Mouse (Mus musculus) mesoderm, embryonic 11.5 days (tissue): ENCODE results near the gene Zdhhc17.

Source experiments
- DNase-seq: peaks from one replicate; pipeline ENCODE4 v3.0.0-alpha.2; 2012; ENCODE audit warnings: low read depth, low spot score

Gene Zdhhc17

DNA sequence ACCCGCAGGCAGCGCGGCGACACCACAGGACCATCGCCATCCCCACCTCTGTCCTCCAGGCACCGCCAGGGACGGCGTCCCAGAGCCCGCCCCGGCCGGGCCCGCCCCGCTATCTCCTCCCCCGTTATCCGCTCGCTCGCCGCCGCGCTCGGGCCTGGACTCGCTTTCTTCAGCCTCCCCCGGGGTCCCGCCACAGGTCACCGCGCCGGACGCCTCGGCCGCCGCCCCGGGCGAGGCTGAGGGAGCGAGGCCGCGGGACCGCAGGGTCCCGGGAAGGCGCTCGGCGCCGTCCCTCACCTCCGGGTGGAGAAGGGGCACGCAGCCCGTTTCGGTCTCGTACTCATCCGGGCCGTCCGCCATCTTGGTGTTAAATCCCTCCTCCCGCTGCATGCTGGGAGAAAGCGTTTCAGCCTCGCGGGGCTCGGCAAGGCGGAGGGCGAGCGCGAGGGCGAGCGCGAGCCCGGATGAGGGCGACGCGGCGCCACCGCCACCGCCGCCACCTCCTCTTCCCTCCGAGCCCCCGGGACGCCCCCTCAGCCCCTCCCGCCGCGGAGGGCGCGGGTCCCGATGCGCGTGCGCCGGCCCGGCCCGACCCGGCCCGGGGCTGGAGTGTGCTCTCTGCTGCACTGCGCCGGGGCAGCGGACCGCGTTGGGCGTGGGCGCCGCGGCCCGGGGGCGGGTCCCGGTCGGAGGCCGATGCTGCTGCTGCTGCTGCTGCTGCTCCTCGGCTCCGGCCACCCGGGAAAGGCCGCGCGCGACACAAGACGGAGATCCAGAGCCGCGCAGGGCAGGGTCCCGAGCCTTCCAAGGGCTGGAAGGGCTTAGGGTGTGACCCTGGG is at the start of gene Zdhhc17:
TSS of gene Zdhhc17 (minus strand) at position 500 of the 839 bp plus-strand sequence.
- peak; percentile 93 for DNase-seq

DNA sequence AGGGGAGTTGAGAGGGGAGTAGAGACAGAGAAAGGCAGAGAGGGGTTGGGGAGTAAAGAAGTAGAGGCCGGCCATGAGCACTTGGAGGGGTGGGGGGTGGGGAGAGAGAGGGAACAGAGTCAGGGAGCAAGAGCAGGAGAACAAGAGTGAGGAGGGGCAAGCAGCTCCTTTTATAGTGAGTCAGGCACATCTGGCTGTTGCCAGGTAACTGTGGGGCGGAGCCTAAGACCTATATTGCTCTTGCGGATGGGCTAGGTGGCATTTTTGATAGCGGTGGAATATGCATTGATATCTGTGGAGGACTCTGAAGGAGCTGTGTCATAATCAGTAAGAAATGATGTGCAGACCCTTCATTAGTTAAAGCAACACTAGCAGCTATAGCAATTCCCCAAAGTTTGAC is 45.8 kb upstream of the Zdhhc17 start:
- no peak for DNase-seq

DNA sequence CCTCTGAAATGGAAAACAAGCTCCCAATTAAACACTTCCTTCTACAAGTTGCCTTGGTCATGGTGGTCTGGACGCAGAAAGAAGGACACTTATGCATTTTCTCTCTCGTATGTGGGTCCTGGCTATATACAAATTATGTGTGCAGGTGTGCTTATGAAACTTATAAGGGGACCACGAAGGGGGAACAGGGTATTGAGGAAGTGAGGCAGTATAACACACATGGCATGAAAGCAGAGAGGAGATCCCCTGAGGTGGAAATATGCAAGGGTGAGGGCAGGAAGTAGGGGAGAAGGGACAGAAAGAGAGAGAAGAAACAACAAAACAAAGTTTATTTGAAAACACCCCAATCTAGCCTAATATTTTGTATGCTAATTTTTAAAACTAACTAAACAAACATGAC is 41.7 kb upstream of the Zdhhc17 start:
- DNase-seq = no peak

DNA sequence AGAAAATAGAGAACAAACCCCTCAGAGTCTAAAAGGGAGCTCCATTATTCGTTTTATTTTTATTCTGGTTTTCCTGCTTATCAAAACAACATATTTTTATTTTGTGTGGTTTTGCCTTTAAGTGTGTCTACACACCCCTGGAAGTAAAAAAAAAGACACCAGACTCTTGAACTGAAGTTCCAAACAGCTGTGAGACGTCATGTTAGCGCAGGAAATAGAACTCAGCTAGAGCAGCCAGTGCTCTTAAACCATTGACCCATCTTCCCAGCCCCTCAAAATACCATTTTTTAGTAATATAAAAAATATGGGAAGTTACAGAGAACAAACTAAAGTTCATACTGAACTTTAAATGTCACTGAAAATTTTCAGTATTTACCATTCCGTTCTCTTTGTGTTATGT is 40.6 kb upstream of the Zdhhc17 start:
- no peak for DNase-seq

DNA sequence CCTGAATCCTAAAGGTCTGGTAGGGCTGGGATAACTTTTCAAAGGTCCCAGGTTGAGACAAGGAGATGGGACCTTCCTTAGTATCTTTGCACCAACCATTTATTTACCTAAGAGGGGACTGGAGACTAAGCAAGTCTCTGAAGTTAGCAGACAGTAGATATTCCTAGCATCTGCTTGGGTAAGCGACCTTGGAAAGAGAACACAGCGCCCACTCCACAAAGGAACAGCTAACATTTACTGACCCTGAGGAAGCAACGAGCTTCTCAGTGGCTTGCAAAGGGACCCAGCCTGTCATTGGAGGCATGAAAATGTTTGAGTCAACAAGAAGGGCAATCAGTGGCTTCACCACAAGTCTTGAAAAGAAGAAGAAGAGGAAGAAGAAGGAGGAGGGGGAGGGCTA is 40.1 kb upstream of the Zdhhc17 start:
- DNase-seq = no peak

DNA sequence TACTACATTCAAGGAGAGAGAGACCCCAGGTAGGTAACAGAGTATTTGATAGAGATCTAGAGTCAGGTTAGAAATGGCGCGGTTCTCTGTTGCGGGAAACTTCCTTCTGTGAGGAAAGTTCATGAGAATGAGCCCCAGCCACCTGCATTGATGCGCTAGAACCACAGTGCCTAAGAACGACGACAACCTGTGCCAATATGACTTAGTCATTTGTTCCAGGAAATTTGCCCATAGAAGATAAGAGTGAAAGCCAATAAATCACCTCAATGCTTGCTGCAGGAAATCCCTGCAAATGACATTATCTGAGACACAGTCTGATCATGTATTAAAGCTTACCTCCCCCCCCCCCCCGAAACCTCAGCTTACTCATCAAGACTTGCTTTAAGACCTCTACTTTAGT is 38.0 kb upstream of the Zdhhc17 start:
- no peak for DNase-seq

DNA sequence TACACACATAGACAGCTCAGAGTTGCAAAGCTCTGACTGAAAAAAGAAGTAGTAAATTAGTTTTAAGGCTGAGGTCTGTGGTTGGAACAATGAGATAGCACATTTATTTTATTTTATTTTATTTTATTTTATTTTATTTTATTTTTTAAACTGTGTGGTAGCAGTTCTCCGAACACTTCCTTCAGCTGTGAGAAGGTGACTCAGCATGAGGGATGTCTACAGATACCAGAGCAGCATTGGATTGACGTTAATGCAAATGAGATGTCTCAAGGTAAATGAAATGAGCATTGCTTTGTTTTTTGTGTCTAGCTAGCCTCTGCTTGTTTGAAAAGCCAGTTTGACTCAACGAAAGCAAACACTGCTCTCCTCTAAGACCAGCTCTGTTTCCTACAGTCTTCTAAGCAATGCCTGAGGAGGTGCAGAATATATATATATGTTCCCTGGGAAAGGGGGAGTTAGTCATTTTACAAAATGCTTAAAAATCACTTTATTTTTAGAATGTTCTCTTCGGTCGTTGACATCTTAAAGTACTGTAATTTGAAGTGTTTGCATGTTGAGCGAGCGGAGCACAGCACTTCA is 30.2 kb upstream of the Zdhhc17 start:
- DNase-seq = no peak

DNA sequence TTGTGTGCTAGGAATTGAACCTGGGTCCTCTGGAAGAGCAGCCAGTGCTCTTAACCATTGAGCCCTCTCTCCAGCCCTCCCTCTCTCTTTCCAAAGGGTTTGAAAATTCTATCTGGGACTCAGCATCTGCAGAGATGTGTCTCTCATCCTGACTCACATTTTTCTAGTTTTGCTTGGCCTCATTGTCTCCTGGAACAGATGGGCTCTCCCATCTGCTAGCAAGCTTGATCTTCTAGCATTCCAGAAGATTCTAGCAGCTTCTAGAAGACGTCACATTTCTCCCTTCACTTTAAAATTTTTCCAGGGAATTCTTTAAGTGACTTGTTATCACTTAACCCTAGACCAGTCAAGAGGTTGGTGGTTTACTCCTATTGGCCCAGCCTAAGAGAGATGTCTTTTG is 26.9 kb upstream of the Zdhhc17 start:
- DNase-seq = no peak

DNA sequence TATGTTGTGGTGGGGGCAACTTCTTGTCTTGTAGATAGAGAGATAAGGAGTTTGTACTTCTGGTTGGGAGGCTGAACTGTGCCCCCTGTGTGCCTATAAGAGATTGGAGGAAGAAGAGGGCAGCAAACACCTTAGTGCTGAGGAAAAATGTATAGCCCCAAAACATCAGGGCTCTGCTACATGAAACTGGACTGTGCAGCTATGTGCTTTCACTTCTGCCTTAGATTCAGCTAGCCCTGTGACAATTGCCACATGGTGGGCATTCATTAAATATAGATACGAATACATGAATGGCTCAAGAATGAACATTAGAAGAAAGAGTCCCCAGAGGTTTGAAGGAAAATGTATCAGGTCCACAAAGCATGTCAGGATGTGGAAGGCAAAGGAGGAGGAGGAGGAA is 25.2 kb upstream of the Zdhhc17 start:
- DNase-seq = no peak

DNA sequence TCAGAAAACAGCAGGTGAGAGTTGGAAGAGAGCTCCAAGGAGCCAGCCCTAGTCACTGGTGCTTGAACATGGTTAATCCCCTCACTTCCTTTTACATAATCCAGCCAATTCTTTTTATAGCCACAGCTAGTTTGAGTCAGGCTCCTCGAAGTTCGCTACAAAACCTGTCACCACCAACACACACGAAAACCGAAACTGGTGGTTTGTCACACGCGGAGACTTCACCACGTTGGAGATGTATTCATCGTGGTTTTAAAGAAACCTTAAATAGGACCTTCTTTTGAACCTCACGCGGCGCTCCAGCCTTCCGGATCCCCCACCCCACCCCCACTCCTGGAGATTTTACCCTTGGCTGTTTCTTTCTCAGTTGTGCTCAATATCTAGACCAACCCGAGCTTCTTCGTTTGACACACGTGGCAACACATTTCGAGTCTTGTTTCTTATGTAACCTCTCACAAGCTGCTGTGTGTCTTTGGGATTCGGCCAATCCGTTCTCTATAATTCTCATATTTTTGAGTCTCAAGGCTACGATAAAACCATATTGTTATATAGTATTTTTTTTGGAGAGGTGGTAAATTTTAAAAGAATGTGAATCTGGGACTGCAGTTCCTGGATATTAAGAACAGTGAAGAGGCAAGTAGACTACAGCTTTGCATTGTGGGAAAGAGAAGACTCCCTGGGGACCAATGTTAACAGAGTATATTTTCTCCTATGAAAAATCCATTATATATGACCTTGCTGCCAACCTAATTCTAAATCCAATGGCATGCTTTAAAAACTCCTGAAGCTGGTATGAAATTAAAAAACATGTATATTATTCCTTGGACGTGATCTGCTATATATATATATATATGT is 21.8 kb upstream of the Zdhhc17 start:
- DNase-seq = no peak

DNA sequence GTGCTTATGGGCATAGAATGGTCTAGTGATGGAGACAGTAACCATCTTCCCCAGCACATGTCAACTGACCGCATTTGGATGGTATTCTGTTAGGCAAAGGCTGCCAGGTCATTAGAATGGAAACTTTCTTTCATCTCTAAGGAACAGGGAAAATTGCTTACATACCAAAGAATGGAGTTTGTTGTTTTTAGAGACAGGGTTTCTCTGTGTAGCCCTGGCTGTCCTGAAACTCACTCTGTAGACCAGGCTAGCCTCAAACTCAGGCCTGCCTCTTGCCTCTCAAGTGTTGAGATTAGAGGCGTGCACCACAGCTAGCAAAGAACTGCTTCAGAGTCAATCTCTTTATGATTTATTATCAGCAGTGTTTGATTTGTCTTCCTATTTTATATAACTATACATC is 20.9 kb upstream of the Zdhhc17 start:
- DNase-seq = no peak

DNA sequence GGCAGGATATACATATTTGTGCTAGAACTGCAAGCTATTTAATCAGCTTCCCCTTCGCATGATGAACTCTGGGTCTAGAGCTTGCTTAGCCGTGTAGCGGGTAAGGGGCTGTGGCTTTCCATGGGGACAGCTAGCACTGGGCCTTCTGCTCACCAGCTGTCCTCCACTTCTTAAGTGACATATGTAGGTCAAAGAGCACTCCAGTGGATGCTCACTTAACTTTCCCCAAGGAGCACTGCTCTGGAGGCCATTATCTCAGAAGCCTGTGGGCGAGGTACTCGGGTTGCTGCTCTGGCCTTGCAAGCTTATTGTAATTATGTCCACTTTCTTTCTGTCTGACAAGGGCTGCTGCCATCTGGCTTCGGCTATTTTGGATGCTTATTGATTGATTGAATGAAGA is 16.2 kb upstream of the Zdhhc17 start:
- DNase-seq = peak; percentile 17

DNA sequence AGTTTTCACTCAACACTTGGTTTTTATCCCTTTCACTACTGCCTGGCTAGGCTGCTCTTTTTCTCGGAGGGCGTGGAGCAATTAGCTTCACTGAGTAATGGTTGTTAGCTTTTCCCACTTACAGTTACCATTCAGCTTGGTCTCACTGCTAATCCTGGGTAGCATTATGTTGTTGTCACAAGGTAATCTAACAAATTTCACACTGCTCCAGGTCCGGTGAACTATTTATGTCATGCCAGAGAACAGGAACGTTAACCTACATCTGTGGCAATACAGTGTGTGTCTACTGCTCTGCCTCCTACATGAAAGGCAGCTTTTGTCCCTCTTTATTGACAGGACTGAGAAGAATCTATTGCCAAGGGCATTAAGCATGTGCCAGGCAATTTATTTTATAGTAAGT is 14.8 kb upstream of the Zdhhc17 start:
- no peak for DNase-seq

DNA sequence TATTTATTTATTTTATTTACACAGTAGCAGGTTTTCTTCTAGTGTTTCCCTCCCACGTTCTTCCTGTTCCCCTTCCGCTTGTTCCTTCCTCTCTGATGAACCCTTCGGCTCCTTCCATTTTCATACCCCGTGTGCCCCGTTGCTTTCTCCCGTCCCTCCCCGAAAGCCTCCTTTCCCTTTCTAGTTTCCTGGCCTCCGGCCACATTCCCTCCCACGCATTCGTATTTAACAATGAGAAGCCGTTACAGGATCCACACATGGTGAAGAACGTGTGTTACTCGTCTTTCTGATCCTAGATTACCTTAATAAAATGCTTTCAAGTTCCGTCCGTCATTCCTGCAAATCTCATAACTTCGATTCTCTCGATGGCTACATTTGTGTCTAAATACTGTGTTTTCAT is 4.5 kb upstream of the Zdhhc17 start:
- DNase-seq = no peak

DNA sequence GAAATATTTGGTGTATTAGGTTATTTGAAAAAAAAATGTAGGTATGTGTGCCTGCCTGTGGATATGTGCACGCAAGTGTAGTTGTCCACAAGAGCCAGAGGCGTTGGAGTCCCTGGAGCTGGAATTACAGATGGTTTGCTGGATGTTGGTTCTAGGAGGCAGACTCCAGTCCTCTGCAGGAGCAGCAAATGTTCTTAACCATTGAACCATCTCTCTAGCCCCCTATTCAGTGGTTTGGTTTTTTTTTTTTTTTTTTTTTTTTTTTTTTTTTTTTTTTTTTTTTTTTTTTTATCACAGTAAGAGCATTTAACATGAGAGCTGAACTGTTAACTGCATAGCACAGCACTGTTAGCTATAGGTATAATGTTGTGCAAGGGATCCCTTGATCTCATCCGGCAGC is 3.3 kb upstream of the Zdhhc17 start:
- DNase-seq = no peak

DNA sequence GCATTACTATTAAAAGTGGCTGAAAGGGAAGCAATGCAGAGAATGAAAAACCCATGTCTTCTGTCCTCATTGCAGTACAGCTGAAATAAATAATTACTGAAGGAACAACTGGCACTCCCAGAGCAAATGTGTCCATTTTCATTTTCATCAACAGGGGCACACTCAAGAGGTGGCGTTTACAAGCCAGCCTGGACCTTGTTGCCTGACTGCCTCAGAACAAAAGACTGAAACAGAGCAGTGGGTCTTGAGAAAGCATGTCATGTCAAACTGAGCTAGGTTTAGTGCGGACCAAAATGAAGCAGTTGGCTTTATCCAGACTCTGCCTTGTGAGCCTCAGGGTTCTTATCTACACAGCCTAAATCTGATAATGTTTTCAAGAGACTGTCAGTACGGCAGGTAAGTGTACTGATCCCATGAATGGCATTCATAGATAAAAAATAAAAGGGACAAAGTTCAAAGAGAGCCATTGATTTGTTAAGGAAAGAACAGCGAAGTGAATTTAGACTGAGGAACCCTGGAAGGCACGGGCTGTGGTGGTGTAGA is 2.6 kb upstream of the Zdhhc17 start:
- DNase-seq = no peak

DNA sequence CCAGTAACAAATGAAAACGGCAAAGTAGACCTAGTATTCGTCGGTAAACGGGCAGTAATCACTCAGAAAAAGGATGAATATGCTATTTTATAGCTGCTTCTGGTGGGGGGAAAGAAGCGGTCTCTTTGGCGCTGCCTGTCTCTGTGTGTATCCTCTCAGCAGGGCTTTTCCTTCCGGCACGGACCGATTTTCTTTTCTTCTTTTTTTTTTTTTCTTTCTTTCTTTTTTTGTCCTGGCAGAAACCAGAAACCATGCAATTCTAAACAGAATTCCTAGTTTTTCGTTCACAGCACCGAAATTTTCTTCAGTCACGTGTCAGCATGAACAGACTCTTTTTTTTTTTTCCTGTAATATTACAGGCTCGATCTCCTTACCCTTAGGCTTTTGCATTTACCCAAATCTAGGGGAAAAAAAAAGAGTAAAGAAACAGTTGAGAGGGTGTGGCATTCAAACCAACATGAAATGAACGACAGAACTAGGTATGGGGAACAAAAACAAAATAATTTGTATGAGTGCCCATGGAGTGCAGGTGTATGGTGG is 1.4 kb upstream of the Zdhhc17 start:
- DNase-seq = no peak

DNA sequence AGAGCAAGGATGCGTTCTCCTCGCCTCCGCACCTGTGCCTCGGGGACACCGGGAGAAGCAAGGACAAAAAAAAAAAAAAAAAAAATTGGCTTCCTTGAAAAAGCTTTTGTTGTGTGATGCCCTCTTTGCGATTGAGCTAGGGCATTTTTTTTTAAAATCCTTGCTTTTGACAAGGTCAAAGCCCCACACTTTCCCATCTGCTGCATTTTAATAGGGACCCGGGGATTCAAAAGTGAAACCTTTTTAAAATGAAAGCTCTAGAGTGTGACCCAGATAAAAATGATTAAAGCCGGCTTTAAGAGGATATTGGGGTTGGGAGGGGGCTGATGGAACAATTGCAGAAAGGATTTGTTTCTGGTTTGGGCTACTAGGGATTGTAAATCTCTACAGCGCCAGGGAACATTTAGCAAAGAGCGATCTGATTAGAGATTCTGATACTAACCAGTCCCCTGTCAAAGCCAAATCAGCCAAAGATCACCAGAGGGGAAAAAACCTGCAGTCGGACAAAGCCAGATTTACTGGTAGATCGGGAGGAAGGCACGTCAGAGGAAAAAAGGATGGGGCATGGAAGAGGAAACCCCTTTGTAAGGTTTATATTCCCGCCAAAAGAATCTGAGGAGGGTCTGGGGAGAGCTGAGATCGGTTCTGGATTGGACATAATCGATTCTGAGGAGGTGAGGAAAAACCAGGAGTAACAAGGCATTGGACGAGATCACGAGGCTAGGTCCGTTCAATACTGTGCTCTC is 713 bp upstream of the Zdhhc17 start:
- DNase-seq = peak; percentile 78

DNA sequence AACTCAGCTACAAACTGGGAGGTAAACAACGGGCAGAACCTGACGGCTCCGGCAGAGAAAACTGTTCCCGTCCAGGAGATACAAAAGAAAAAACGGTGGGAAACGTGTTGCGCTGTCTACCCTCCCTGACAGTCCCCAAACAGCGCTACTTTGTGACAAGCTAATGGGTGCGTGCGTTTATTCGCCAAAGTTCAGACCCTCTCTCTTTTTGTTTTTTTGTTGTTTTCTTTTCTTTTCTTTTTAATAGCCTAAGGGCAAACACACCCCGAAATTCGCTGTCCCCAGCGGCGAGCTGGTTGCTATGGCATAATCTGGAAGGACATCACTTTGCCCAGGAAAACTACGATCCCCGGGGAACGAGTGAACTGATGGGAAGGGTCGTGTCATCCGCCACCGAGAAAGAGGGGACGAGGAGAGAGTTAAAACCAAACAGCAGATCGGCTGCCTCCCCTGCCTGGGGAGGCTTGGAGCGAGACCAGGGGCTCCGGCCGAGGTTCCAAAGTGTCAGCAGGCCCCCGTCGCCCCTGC is 763 bp downstream of the Zdhhc17 start:
- peak; percentile 59 for DNase-seq

DNA sequence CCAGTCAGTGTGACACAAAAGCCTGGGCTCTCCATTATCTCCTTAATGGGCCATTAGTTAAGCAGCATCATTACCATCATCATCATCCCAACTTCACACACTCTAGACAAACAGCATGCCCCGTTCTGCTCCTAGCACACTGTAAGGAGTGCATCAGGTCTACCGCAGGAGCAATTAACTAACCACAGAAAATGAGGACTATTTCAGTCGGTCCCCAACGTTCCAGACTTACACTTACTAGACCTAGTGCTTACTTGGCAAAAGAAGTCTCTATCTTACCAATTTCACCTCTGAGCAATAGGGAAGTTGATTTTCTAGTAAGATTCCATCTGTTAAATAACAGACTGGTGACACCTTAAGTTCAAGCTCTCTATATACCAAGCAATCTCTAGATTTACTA is 2.3 kb downstream of the Zdhhc17 start:
- DNase-seq = no peak
